Mouse (Mus musculus): ENCODE data around the gene Ccr4. TPM values are rescaled to one million over a fixed set of nuclear protein-coding genes. Genes with fewer than 3 reads are reported as not detected.

Gene Ccr4
- polyA plus RNA-seq, 1 experiment from 2014 or later: not detected

- Histone ChIP-seq H3K27me3 (no peaks in the 10 kb centered on the region), H3K4me2 (no peak overlapping the region), H3K4me1 (replicated peaks) (peaks cover 41% of the 10 kb centered on the region), H3K4me3 (replicated peaks) (no peak overlapping the region), H3K36me3 (no peaks in the 10 kb centered on the region), H3K9ac (replicated peaks) (no peak overlapping the region), H3K27ac (peak overlapping the region; percentile 36; the same call in 1 of the 2 replicates), H3K9me3 (no peaks in the 10 kb centered on the region)
- no peak; the same call in 1 of the 2 replicates for ATAC-seq (ENCODE audit: insufficient number of reproducible peaks, insufficient read depth, low FRiP score, low TSS enrichment, low read depth)
- 12% methylated on average over 2 of the region's 2 CpGs for WGBS
Measured at GRCm38 (mm10) chr9:114536628-114537027, 31.9 kb upstream of the Ccr4 start.

GRCm38 (mm10) chr9:114534747-114535517 lies 30.2 kb upstream of the Ccr4 start:
- H3K27ac ChIP-seq: no peak overlapping the region
- WGBS: 81% methylated on average over 9 of the region's 9 CpGs
- no peaks in the 10 kb centered on the region for H3K36me3 ChIP-seq
- H3K4me2 ChIP-seq: no peak overlapping the region
- peaks cover 56% of the 10 kb centered on the region for H3K4me1 ChIP-seq (replicated peaks)
- no peaks in the 10 kb centered on the region for H3K27me3 ChIP-seq
- no peak for ATAC-seq (ENCODE audit: insufficient number of reproducible peaks, insufficient read depth, low FRiP score, low TSS enrichment, low read depth)
- H3K9me3 ChIP-seq: no peaks in the 10 kb centered on the region
- no peak overlapping the region for H3K4me3 ChIP-seq (replicated peaks)
- H3K9ac ChIP-seq (replicated peaks): no peak overlapping the region

GRCm38 (mm10) chr9:114533848-114534247 lies 29.1 kb upstream of the Ccr4 start:
- 80% methylated on average over 4 of the region's 4 CpGs for WGBS
- Histone ChIP-seq H3K9me3 (no peaks in the 10 kb centered on the region), H3K36me3 (no peaks in the 10 kb centered on the region), H3K4me2 (no peak overlapping the region), H3K27me3 (no peaks in the 10 kb centered on the region), H3K27ac (no peak overlapping the region), H3K9ac (replicated peaks) (no peak overlapping the region), H3K4me1 (replicated peaks) (peaks cover 49% of the 10 kb centered on the region), H3K4me3 (replicated peaks) (no peak overlapping the region)
- peak; percentile 45; the same call in 1 of the 2 replicates for ATAC-seq (ENCODE audit: insufficient number of reproducible peaks, insufficient read depth, low FRiP score, low TSS enrichment, low read depth)

- no peak overlapping the region for H3K27ac ChIP-seq
- H3K4me1 ChIP-seq (replicated peaks): peaks cover 47% of the 10 kb centered on the region
Measured at GRCm38 (mm10) chr9:114531276-114531675, 26.6 kb upstream of the Ccr4 start.

GRCm38 (mm10) chr9:114528680-114529048 lies 23.9 kb upstream of the Ccr4 start:
- no peaks in the 10 kb centered on the region for H3K9me3 ChIP-seq
- 47% methylated on average over 9 of the region's 9 CpGs for WGBS
- H3K27me3 ChIP-seq: no peaks in the 10 kb centered on the region
- peak overlapping the region; percentile 77 for H3K27ac ChIP-seq
- no peak overlapping the region for H3K9ac ChIP-seq (replicated peaks)
- peaks cover 51% of the 10 kb centered on the region for H3K4me1 ChIP-seq (replicated peaks)
- ATAC-seq (ENCODE audit: insufficient number of reproducible peaks, insufficient read depth, low FRiP score, low TSS enrichment, low read depth): no peak
- peaks cover 6% of the 10 kb centered on the region; the same call in 1 of the 2 replicates for H3K36me3 ChIP-seq
- no peak overlapping the region for H3K4me2 ChIP-seq
- no peak overlapping the region for H3K4me3 ChIP-seq (replicated peaks)

More at GRCm38 (mm10) chr9:114531276-114531675, 26.6 kb upstream of the Ccr4 start:
- 13% methylated on average over 11 of the region's 11 CpGs for WGBS
- Histone ChIP-seq H3K4me2 (no peak overlapping the region), H3K9me3 (no peaks in the 10 kb centered on the region), H3K27me3 (no peaks in the 10 kb centered on the region), H3K36me3 (no peaks in the 10 kb centered on the region), H3K4me3 (replicated peaks) (no peak overlapping the region), H3K9ac (replicated peaks) (no peak overlapping the region)
- ATAC-seq (ENCODE audit: insufficient number of reproducible peaks, insufficient read depth, low FRiP score, low TSS enrichment, low read depth): no peak

GRCm38 (mm10) chr9:114527992-114528679 lies 23.4 kb upstream of the Ccr4 start:
- peak; percentile 40; the same call in 1 of the 2 replicates for ATAC-seq (ENCODE audit: insufficient number of reproducible peaks, insufficient read depth, low FRiP score, low TSS enrichment, low read depth)
- Histone ChIP-seq H3K27me3 (no peaks in the 10 kb centered on the region), H3K27ac (peak overlapping the region; percentile 77), H3K36me3 (peaks cover 6% of the 10 kb centered on the region; the same call in 1 of the 2 replicates), H3K9me3 (no peaks in the 10 kb centered on the region), H3K9ac (replicated peaks) (no peak overlapping the region), H3K4me1 (replicated peaks) (peaks cover 49% of the 10 kb centered on the region), H3K4me3 (replicated peaks) (0 out of 2 replicates have a peak overlapping the region, but pooled peaks have one; percentile 4), H3K4me2 (peak overlapping the region; percentile 51)
- WGBS: 10% methylated on average over 17 of the region's 17 CpGs

GRCm38 (mm10) chr9:114527085-114527484 lies 22.4 kb upstream of the Ccr4 start:
- 0 out of 2 replicates have a peak overlapping the region, but pooled peaks have one; percentile 12 for H3K9ac ChIP-seq (replicated peaks)
- no peaks in the 10 kb centered on the region for H3K27me3 ChIP-seq
- ATAC-seq (ENCODE audit: insufficient number of reproducible peaks, insufficient read depth, low FRiP score, low TSS enrichment, low read depth): no peak
- H3K36me3 ChIP-seq: peaks cover 6% of the 10 kb centered on the region; the same call in 1 of the 2 replicates
- 3% methylated on average over 16 of the region's 16 CpGs for WGBS
- peaks cover 49% of the 10 kb centered on the region for H3K4me1 ChIP-seq (replicated peaks)
- H3K4me2 ChIP-seq: peak overlapping the region; percentile 51
- no peaks in the 10 kb centered on the region for H3K9me3 ChIP-seq
- H3K27ac ChIP-seq: peak overlapping the region; percentile 77
- H3K4me3 ChIP-seq (replicated peaks): peak overlapping the region; percentile 20

GRCm38 (mm10) chr9:114526581-114526980 lies 21.9 kb upstream of the Ccr4 start:
- Histone ChIP-seq H3K36me3 (peaks cover 6% of the 10 kb centered on the region; the same call in 1 of the 2 replicates), H3K27ac (peak overlapping the region; percentile 77), H3K4me1 (replicated peaks) (peaks cover 45% of the 10 kb centered on the region), H3K4me3 (replicated peaks) (peak overlapping the region; percentile 20), H3K9me3 (no peaks in the 10 kb centered on the region), H3K4me2 (peak overlapping the region; percentile 51), H3K27me3 (no peaks in the 10 kb centered on the region), H3K9ac (replicated peaks) (0 out of 2 replicates have a peak overlapping the region, but pooled peaks have one; percentile 12)
- 4% methylated on average over 8 of the region's 8 CpGs for WGBS
- no peak; the same call in 1 of the 2 replicates for ATAC-seq (ENCODE audit: insufficient number of reproducible peaks, insufficient read depth, low FRiP score, low TSS enrichment, low read depth)

GRCm38 (mm10) chr9:114525891-114526290 lies 21.2 kb upstream of the Ccr4 start:
- H3K27ac ChIP-seq: peak overlapping the region; percentile 31; the same call in 1 of the 2 replicates
- no peak; the same call in 1 of the 2 replicates for ATAC-seq (ENCODE audit: insufficient number of reproducible peaks, insufficient read depth, low FRiP score, low TSS enrichment, low read depth)
- no peak overlapping the region for H3K4me3 ChIP-seq (replicated peaks)
- peaks cover 6% of the 10 kb centered on the region; the same call in 1 of the 2 replicates for H3K36me3 ChIP-seq
- H3K27me3 ChIP-seq: no peaks in the 10 kb centered on the region
- no peaks in the 10 kb centered on the region for H3K9me3 ChIP-seq
- peaks cover 38% of the 10 kb centered on the region for H3K4me1 ChIP-seq (replicated peaks)
- 6% methylated on average over 8 of the region's 8 CpGs for WGBS
- peak overlapping the region; percentile 51 for H3K4me2 ChIP-seq
- peak overlapping the region; percentile 37; the same call in 1 of the 2 replicates for H3K9ac ChIP-seq (replicated peaks)

- peaks cover 6% of the 10 kb centered on the region; the same call in 1 of the 2 replicates for H3K36me3 ChIP-seq
- peaks cover 31% of the 10 kb centered on the region for H3K4me1 ChIP-seq (replicated peaks)
- no peaks in the 10 kb centered on the region for H3K9me3 ChIP-seq
- 91% methylated on average over 14 of the region's 15 CpGs for WGBS
- H3K4me3 ChIP-seq (replicated peaks): no peak overlapping the region
- H3K27ac ChIP-seq: no peak overlapping the region
- no peak for ATAC-seq (ENCODE audit: insufficient number of reproducible peaks, insufficient read depth, low FRiP score, low TSS enrichment, low read depth)
- H3K9ac ChIP-seq (replicated peaks): no peak overlapping the region
- H3K27me3 ChIP-seq: no peaks in the 10 kb centered on the region
- no peak overlapping the region for H3K4me2 ChIP-seq
Measured at GRCm38 (mm10) chr9:114525073-114525633, 20.4 kb upstream of the Ccr4 start.

GRCm38 (mm10) chr9:114522501-114522900 lies 17.8 kb upstream of the Ccr4 start:
- WGBS: 89% methylated on average over 9 of the region's 9 CpGs
- Histone ChIP-seq H3K4me1 (replicated peaks) (peaks cover 18% of the 10 kb centered on the region), H3K27me3 (no peaks in the 10 kb centered on the region), H3K9me3 (no peaks in the 10 kb centered on the region), H3K4me3 (replicated peaks) (no peak overlapping the region), H3K4me2 (no peak overlapping the region), H3K9ac (replicated peaks) (no peak overlapping the region), H3K36me3 (peaks cover 6% of the 10 kb centered on the region; the same call in 1 of the 2 replicates), H3K27ac (no peak overlapping the region)
- ATAC-seq (ENCODE audit: insufficient number of reproducible peaks, insufficient read depth, low FRiP score, low TSS enrichment, low read depth): no peak

Data from limb, embryonic 12.5 days (tissue).